ENCODE assay signal across 14 mouse cellular contexts in the genomic region with DNA sequence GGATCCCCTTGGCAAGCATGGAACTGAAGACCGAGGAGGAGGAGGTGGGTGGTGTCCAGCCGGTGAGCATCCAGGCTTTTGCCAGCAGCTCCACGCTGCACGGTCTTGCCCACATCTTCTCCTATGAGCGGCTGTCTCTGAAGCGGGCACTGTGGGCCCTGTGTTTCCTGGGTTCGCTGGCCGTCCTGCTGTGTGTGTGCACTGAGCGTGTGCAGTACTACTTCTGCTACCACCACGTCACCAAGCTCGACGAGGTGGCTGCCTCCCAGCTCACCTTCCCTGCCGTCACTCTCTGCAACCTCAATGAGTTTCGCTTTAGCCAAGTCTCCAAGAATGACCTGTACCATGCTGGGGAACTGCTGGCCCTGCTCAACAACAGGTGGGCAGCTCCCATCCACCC. TPM values are rescaled to one million over a fixed set of nuclear protein-coding genes. Genes with fewer than 3 reads are reported as not detected.
DNase-seq lines count a peak whose midpoint lies in the region; ATAC-seq lines count a peak whose summit lies in the region.
"Had no signal": no experiment of that assay in that cellular context is flagged by ENCODE, and none has a peak within 500 bp of the region (broad histone marks: within the 10 kb centered on the region; RNA-seq: fewer than 3 reads in every experiment).

No protein-coding gene starts in this region.

- H3K4me3 ChIP-seq in hindbrain, embryonic 10.5 days: peak overlapping the region; percentile 75; the same call in 1 of the 2 replicates
- H3K4me3 ChIP-seq in midbrain, embryonic 13.5 days (replicated peaks): peak overlapping the region; percentile 78
- no peak overlapping the region for H3K4me3 ChIP-seq in heart, embryonic 10.5 days

- H3K27me3 ChIP-seq in hindbrain, embryonic 10.5 days (ENCODE audit: insufficient read depth, poor library complexity, severe bottlenecking): peaks cover 68% of the 10 kb centered on the region
- H3K27me3 ChIP-seq in midbrain, embryonic 13.5 days: peaks cover 16% of the 10 kb centered on the region
- peaks cover 92% of the 10 kb centered on the region for H3K27me3 ChIP-seq in heart, embryonic 10.5 days (ENCODE audit: insufficient read depth, poor library complexity, severe bottlenecking)

- H3K36me3 ChIP-seq in hindbrain, embryonic 10.5 days: no peaks in the 10 kb centered on the region
- peaks cover 13% of the 10 kb centered on the region; the same call in 1 of the 2 replicates for H3K36me3 ChIP-seq in midbrain, embryonic 13.5 days
- H3K36me3 ChIP-seq in heart, embryonic 10.5 days: no peaks in the 10 kb centered on the region

- no peak for DNase-seq in frontal cortex, postnatal 36 days (ENCODE audit: low spot score in 2 of 2)
- peak; percentile 65 for DNase-seq in brain, adult 2 months (ENCODE audit: low read depth, low spot score)
- no peak for DNase-seq in hindbrain, embryonic 10.5 days (ENCODE audit: low spot score)
- DNase-seq in heart, embryonic 10.5 days (ENCODE audit: low spot score): no peak
- no peak for DNase-seq in urinary bladder, adult 2 months (ENCODE audit: low spot score)
- DNase-seq in spleen, postnatal 14 days (ENCODE audit: low spot score in 2 of 2): no peak
- DNase-seq: gastrocnemius, postnatal 36 days; kidney, adult 8-10 months had no signal

- WGBS in hindbrain, embryonic 10.5 days: 79% methylated on average over 14 of the region's 14 CpGs
- 74% methylated on average over 14 of the region's 14 CpGs for WGBS in midbrain, embryonic 13.5 days
- WGBS in heart, embryonic 10.5 days: 71% methylated on average over 14 of the region's 14 CpGs

- peaks cover 53% of the 10 kb centered on the region for H3K4me1 ChIP-seq in hindbrain, embryonic 10.5 days (replicated peaks)
- peaks cover 80% of the 10 kb centered on the region for H3K4me1 ChIP-seq in midbrain, embryonic 13.5 days (replicated peaks)
- H3K4me1 ChIP-seq in heart, embryonic 10.5 days: peaks cover 41% of the 10 kb centered on the region

- peak; percentile 25; the same call in 1 of the 2 replicates for ATAC-seq in frontal cortex, adult (ENCODE audit: low TSS enrichment)
- no peak for ATAC-seq in midbrain, embryonic 13.5 days

- peak overlapping the region; percentile 79 for H3K4me2 ChIP-seq in midbrain, embryonic 13.5 days (replicated peaks)

- H3K9me3 ChIP-seq in hindbrain, embryonic 10.5 days: no peaks in the 10 kb centered on the region
- no peaks in the 10 kb centered on the region for H3K9me3 ChIP-seq in midbrain, embryonic 13.5 days
- H3K9me3 ChIP-seq in heart, embryonic 10.5 days: no peaks in the 10 kb centered on the region

- peak overlapping the region; percentile 96 for H3K9ac ChIP-seq in midbrain, embryonic 13.5 days (replicated peaks)

- H3K27ac ChIP-seq in hindbrain, embryonic 10.5 days: no peak overlapping the region
- peak overlapping the region; percentile 92 for H3K27ac ChIP-seq in midbrain, embryonic 13.5 days
- no peak overlapping the region for H3K27ac ChIP-seq in heart, embryonic 10.5 days

RNA-seq across cellular contexts. Expression of gene Asic1, which starts 1.6 kb away (rescaled TPM):
- polyA plus RNA-seq in hindbrain, embryonic 10.5 days (2016; fragmentation: Nextera tagmentation; extraction: Ambion mirVana): 12.6 and 29.0 TPM in 2 replicates
- polyA plus RNA-seq in midbrain, embryonic 13.5 days (2015; fragmentation: Nextera tagmentation; extraction: Ambion mirVana): 48.0 and 54.5 TPM in 2 replicates
- polyA plus RNA-seq in heart, embryonic 10.5 days (2016; fragmentation: Nextera tagmentation; extraction: Ambion mirVana): 3.2 and 5.2 TPM in 2 replicates
- 0.19 and 0.22 TPM in 2 replicates for polyA plus RNA-seq in urinary bladder, adult 2 months (2012; rRNA removed)

RNA-seq across cellular contexts. Expression of gene Racgap1, which starts 20.3 kb away (rescaled TPM):
- polyA plus RNA-seq in hindbrain, embryonic 10.5 days (2016; fragmentation: Nextera tagmentation; extraction: Ambion mirVana): 193 and 219 TPM in 2 replicates
- 118 and 125 TPM in 2 replicates for polyA plus RNA-seq in midbrain, embryonic 13.5 days (2015; fragmentation: Nextera tagmentation; extraction: Ambion mirVana)
- polyA plus RNA-seq in heart, embryonic 10.5 days (2016; fragmentation: Nextera tagmentation; extraction: Ambion mirVana): 138 TPM in 2 replicates
- polyA plus RNA-seq in urinary bladder, adult 2 months (2012; rRNA removed): 5.4 and 6.1 TPM in 2 replicates

RNA-seq across cellular contexts. Expression of gene Smarcd1, which starts 30.1 kb away (rescaled TPM):
- 101 and 118 TPM in 2 replicates for polyA plus RNA-seq in hindbrain, embryonic 10.5 days (2016; fragmentation: Nextera tagmentation; extraction: Ambion mirVana)
- polyA plus RNA-seq in midbrain, embryonic 13.5 days (2015; fragmentation: Nextera tagmentation; extraction: Ambion mirVana): 137 and 145 TPM in 2 replicates
- 31.1 and 45.5 TPM in 2 replicates for polyA plus RNA-seq in heart, embryonic 10.5 days (2016; fragmentation: Nextera tagmentation; extraction: Ambion mirVana)
- 20.4 and 20.5 TPM in 2 replicates for polyA plus RNA-seq in urinary bladder, adult 2 months (2012; rRNA removed)

RNA-seq across cellular contexts. Expression of gene Gm17349, which starts 33.5 kb away (rescaled TPM):
- not detected in 2 replicates for polyA plus RNA-seq in hindbrain, embryonic 10.5 days (2016; fragmentation: Nextera tagmentation; extraction: Ambion mirVana)
- polyA plus RNA-seq in midbrain, embryonic 13.5 days (2015; fragmentation: Nextera tagmentation; extraction: Ambion mirVana): not detected in 2 replicates
- polyA plus RNA-seq in heart, embryonic 10.5 days (2016; fragmentation: Nextera tagmentation; extraction: Ambion mirVana): not detected in 2 replicates
- polyA plus RNA-seq in urinary bladder, adult 2 months (2012; rRNA removed): 0.52 TPM in 1 of 2 replicates, not detected in the other
- polyA plus RNA-seq: heart, postnatal 0 days; limb, embryonic 11.5 days; liver, embryonic 16.5 days; testis, adult 2 months had no signal

RNA-seq across cellular contexts. Expression of gene Gpd1, which starts 45.5 kb away (rescaled TPM):
- polyA plus RNA-seq in hindbrain, embryonic 10.5 days (2016; fragmentation: Nextera tagmentation; extraction: Ambion mirVana): 0.54 and 0.78 TPM in 2 replicates
- 1.3 and 1.6 TPM in 2 replicates for polyA plus RNA-seq in midbrain, embryonic 13.5 days (2015; fragmentation: Nextera tagmentation; extraction: Ambion mirVana)
- 0.74 and 0.87 TPM in 2 replicates for polyA plus RNA-seq in heart, embryonic 10.5 days (2016; fragmentation: Nextera tagmentation; extraction: Ambion mirVana)
- 11.7 and 14.9 TPM in 2 replicates for polyA plus RNA-seq in urinary bladder, adult 2 months (2012; rRNA removed)

Comparison
In these comparisons a context has a peak if more than half of its experiments do, and no peak if none do; other contexts are left out.
1. RNA of gene Racgap1, which starts 20.3 kb away (polyA plus RNA-seq): 193 to 219 TPM in hindbrain, embryonic 10.5 days, 138 TPM in heart, embryonic 10.5 days and 118 to 125 TPM in midbrain, embryonic 13.5 days; 5.4 to 6.1 TPM in urinary bladder, adult 2 months; every median in the first group is over 10 times any median in the second.